Mouse (Mus musculus) embryonic fibroblast, embryonic 13.5 days (primary cell): ENCODE measurements at regions not wholly inside any gene's neighbourhood (a gene's known extent, or its start where the extent isn't known, plus 50 kb on each side); places are given as distances from the start of the nearest gene placed in this dataset.

ENCODE experiments used
- H3K27ac ChIP-seq: 2 replicates; pipeline ENCODE4 v1.5.1; 2012; ENCODE audit warnings: low read length, control low read depth, inconsistent platforms; ENCODE audit not compliant: insufficient read depth
- H3K4me1 ChIP-seq: 2 replicates; pipeline ENCODE4 v1.6.1; 2011; ENCODE audit warnings: low read length; ENCODE audit not compliant: control insufficient read depth, insufficient read depth
- H3K4me3 ChIP-seq: 2 replicates; pipeline ENCODE4 v1.5.1; 2011; ENCODE audit warnings: mild to moderate bottlenecking, control low read depth, low read length; ENCODE audit not compliant: insufficient read depth
- CTCF ChIP-seq: IDR thresholded peaks from 2 replicates; pipeline ENCODE4 v1.5.1; 2011; ENCODE audit warnings: mild to moderate bottlenecking, control low read depth, low read length, moderate library complexity, borderline replicate concordance; ENCODE audit not compliant: insufficient read depth
- POLR2A ChIP-seq: IDR thresholded peaks from 2 replicates; pipeline ENCODE4 v1.6.1; 2011; ENCODE audit warnings: low read depth, mild to moderate bottlenecking, control low read depth, low read length, moderate library complexity

DNA sequence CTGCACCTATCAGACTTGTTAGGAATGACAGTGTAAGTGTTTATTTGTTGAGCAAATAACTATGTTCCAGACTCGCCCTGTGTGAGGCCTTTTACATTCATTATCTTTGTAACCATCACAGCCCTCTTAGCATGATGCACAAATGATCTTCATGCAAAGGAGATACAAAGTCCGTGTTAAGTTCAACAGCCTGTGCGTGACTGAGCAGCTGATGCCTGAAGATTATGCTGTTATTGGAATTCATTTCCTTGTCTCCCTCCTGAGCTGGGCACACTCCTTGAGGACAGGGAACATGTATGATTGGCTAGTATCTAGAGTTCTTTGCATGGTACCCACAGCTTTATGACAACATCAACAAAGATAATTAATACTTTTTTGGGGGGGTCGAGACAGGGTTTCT lies 162.0 kb upstream of the Adgrl2 start:
- TF ChIP-seq CTCF (no peak), POLR2A (no peak)
- peaks cover 5% of the 10 kb centered on the region; the same call in 1 of the 2 replicates for H3K4me1 ChIP-seq
- H3K27ac ChIP-seq, result no peak overlapping the region
- no peak overlapping the region for H3K4me3 ChIP-seq

DNA sequence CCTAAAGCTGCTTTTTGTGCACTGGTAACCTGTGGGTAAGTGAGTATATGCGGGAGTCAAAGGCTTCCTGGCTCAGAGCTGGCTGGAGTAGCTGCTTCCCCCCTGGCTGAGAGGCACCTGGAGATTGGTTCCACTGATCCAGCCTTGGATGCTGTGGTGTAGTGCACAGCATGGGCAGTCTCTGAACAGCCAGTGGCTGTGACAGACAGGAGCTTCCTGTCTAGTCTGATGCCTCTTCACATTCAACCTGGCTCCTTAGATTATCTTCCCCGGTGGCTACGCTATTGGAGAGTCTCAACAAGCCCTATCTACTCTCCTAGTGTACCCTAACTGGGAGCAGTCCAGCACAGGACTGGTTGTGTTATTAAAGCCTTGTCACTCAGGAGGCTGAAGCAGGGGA lies 160.4 kb upstream of the Adgrl2 start:
- H3K27ac ChIP-seq, result no peak overlapping the region
- no peak for TF ChIP-seq POLR2A
- no peak for TF ChIP-seq CTCF
- H3K4me1 ChIP-seq, result peaks cover 5% of the 10 kb centered on the region; the same call in 1 of the 2 replicates
- H3K4me3 ChIP-seq, result no peak overlapping the region

DNA sequence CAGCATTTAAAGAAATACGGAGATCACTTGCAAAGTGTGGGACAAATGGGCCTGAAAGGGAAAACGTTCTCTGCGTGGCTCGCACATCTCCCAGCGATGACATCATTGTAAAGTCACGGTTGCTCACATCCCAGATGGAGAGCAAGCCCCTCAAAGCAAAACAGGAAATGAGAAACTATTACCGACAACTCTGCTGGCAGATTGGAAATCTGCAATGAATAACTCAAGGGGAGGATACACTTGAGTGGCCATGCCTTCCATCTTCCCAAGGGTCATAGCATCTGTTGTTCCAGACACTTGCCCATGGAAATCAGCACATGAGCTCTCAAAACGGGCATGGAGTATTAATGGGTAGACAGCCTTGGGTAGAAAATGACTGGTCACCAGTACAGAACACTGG lies 158.3 kb upstream of the Adgrl2 start:
- Histone ChIP-seq H3K4me1 (peaks cover 5% of the 10 kb centered on the region; the same call in 1 of the 2 replicates), H3K27ac (no peak overlapping the region), H3K4me3 (no peak overlapping the region)
- TF ChIP-seq CTCF (no peak), POLR2A (no peak)

DNA sequence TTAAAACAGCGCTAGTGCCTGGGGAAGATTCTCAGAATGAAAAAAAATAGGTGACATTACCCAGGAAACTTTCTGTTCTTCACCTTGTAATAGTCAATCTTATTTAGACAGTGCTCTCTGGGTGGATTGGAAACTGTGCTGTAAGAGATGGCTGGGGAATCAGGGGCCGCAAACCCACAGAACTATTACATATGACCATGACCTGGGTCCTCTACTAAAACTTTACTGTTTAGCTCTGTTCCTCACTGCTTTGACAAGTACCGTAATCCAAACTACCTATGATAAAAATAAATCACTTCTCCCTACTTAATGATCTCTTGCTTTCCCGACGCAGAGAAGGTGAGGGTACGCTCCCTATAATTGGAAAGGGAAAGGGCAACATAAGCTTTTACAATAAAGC lies 157.6 kb upstream of the Adgrl2 start:
- TF ChIP-seq POLR2A (no peak), CTCF (no peak)
- H3K4me3 ChIP-seq, result no peak overlapping the region
- peaks cover 5% of the 10 kb centered on the region; the same call in 1 of the 2 replicates for H3K4me1 ChIP-seq
- no peak overlapping the region for H3K27ac ChIP-seq

DNA sequence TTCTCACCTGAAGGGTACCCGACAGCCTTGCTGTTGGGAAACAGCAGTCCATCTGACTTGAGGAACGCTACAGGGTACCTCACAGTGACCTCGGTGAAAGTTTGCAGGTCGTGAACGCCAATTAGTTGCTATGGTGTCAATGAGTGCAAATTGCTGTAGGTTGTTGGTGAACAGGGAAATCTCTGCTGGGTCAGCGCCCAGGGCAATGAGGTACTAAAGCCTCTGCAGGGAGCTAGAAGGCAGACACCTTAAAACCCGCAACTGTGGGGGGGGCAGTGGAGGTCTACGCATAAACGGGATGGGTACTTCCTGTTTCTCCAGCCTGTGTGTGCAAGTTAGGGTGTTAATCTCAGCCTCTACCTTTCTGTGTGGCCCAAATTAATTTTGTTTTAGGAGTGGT lies 156.3 kb upstream of the Adgrl2 start:
- no peak overlapping the region for H3K4me3 ChIP-seq
- no peak overlapping the region for H3K27ac ChIP-seq
- TF ChIP-seq POLR2A (no peak), CTCF (no peak)
- peaks cover 5% of the 10 kb centered on the region; the same call in 1 of the 2 replicates for H3K4me1 ChIP-seq

DNA sequence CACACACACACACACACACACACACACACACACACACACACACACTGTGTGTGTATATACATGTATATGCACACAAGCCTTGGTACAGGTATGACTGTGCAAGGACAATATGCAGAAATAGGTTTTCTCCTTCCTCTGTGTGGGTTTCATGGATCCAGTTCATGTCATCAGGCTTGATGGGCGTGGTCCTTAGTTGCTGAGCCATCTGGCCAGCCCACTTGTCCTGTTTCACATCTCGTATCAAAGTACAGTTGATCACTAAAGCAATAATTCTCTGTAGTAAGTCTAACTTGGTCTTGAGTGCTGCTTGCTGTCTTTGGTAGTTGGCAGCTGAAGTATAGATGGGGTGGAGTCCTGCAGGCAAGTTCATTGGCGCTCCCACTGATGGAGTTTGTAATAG lies 150.1 kb upstream of the Adgrl2 start:
- H3K4me3 ChIP-seq, result no peak overlapping the region
- no peak for TF ChIP-seq CTCF
- TF ChIP-seq POLR2A, result no peak
- H3K4me1 ChIP-seq, result no peaks in the 10 kb centered on the region
- H3K27ac ChIP-seq, result no peak overlapping the region

DNA sequence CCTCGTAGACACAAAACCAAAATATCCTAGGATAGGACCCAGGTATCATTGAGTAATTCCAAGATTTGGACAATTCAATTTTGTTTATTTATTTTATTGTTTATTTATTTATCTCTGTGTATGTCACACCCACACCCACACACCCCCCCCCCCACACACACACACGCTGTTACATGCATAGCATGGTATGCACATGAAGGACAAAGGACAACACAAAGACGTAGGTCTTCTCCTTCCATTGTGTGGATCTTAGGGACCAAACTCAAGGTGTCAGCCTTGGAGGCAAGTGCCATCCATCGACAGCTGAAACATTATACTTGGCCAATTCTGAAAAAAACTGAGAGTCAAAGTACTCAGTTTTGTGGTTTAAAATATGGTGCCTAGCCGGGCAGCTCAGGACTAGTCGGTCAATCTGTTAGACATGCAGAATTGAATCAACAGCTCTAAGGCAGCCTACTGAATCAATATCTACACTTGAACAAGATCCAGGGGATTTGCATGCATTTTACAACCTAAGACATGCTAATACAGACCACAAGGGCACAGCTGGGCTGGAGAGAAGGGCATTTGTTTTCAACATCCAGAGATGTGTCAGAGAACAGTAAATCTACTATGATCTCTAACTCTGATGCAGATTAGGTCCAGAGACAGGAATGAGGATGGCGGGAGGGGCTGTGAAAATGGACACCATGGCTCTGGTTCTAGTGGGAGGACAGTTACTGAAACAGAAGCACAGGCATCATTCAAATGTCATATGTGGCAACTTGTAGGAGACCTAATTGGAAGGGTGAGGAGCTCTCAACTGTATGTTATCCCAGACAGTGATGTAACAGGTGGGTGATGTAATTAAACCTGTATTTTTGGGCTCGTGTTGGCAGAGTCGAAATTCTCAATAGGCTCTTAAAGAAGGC lies 143.9 kb upstream of the Adgrl2 start:
- Histone ChIP-seq H3K27ac (no peak overlapping the region), H3K4me1 (no peaks in the 10 kb centered on the region), H3K4me3 (no peak overlapping the region)
- TF ChIP-seq CTCF (no peak), POLR2A (no peak)

DNA sequence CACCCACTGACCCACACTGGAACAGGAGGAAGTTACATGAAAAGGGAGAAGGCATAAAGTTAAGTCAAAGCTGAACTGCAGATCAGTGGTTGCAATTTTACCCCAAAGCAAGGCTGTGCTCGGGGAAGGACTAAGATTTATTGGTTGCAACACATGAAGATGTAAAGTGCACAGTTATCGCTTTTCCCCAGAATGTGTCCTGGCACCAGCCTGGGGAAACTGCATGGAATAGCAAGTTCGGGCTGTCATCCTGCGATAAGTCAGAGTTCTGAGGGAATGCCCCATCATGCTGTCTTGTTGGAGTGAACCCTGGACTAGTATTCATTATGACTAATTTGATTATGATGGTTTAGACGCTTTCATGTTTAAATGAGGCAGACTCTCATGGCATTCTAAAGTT lies 128.5 kb upstream of the Adgrl2 start:
- Histone ChIP-seq H3K27ac (no peak overlapping the region), H3K4me3 (no peak overlapping the region), H3K4me1 (peaks cover 6% of the 10 kb centered on the region; the same call in 1 of the 2 replicates)
- TF ChIP-seq CTCF, result no peak
- TF ChIP-seq POLR2A, result no peak

DNA sequence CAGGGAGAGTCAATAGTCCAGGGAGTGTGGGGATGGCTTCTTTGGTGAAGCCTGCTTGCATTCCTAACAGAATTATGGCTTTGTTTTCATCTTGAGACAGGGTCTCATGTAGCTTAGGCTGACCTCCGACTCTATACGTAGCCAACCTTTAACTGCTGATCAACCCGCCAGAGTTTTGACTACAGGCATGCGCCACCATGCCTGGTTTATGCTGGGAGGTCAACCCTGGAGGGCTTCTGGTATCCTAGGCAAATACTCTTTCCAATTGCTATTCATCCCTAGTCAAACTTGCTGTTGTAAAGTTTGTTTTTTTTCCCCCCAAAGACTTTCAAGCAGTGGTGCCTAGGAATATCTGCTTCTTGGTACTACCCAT lies 127.3 kb upstream of the Adgrl2 start:
- Histone ChIP-seq H3K27ac (no peak overlapping the region), H3K4me1 (peaks cover 6% of the 10 kb centered on the region; the same call in 1 of the 2 replicates), H3K4me3 (no peak overlapping the region)
- TF ChIP-seq POLR2A (no peak), CTCF (no peak)

DNA sequence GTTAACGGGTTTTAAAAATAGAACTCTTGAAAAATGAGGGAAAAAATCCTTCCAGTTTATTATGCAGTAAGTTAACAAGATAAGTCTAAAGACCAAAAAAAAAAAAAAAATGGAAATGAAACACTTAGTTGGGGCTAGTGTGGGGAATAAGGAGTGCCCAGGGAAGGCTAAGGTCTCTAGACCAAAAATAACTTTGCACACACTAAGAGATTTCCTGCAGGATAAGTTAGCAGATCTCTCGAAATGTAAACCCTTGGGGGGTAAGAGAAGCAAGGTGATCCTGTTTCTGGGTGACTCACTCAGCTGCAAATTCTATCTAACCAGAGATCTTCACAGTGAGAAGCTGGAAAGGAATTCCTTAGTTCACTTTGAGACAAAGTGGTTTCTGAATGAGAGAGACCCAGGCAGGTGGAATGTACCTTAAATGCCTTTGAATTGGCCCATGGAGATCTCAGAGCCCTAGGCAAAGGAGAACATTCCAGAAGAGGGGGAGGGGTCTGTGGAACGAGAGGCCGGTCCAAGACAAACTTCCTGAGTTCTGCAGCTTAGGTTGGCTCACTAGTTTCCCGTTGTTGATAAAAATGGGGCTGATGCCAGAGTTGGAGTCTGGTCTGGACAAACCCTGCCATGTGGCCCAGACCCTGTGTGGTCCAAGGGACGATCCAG lies 126.8 kb upstream of the Adgrl2 start:
- TF ChIP-seq CTCF (no peak), POLR2A (no peak)
- Histone ChIP-seq H3K4me3 (no peak overlapping the region), H3K27ac (0 out of 2 replicates have a peak overlapping the region, but pooled peaks have one; percentile 34), H3K4me1 (peaks cover 6% of the 10 kb centered on the region; the same call in 1 of the 2 replicates)
